In the genomic region with DNA sequence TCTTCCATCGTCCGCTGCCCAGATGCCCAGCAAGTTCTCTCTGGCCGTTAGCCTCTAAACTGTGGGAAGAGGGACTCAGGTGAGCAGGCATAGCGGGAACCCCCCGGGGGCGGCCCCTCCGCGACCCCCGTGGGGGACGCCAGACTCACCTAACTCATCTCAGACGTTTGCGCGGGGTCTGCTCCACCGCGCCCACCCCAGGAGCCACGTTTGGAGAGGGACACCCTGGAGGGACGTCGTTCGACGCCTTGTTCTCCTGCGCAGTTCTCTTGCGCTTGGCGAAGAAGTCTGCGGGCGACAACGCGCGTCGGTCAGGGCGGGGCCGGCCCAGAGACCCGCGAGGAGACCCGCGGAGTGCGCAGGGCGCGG, we compare ENCODE assay signal across 9 mouse cellular contexts. TPM values are rescaled to one million over a fixed set of nuclear protein-coding genes. Genes with fewer than 3 reads are reported as not detected.
DNase-seq lines count a peak whose midpoint lies in the region; ATAC-seq and TF ChIP-seq lines count a peak whose summit lies in the region.
"Had no signal": no experiment of that assay in that cellular context is flagged by ENCODE, and none has a peak within 500 bp of the region (broad histone marks: within the 10 kb centered on the region; RNA-seq: fewer than 3 reads in every experiment).

No protein-coding gene starts in this region.

- whole genome bisulfite sequencing in heart, embryonic 14.5 days: 10% methylated on average over 38 of the region's 38 CpGs
- 16% methylated on average over 38 of the region's 38 CpGs for WGBS in liver, embryonic 13.5 days (ENCODE audit: insufficient replicate concordance)

- peaks cover 18% of the 10 kb centered on the region for H3K27me3 ChIP-seq in ES-Bruce4 (ENCODE audit: control insufficient read depth, insufficient read depth, low read length, poor library complexity, severe bottlenecking)
- no peaks in the 10 kb centered on the region for H3K27me3 ChIP-seq in heart, embryonic 14.5 days (ENCODE audit: control insufficient read depth, insufficient read depth, low read length)
- H3K27me3 ChIP-seq in liver, embryonic 13.5 days: peaks cover 76% of the 10 kb centered on the region

- H3K4me1 ChIP-seq in ES-Bruce4 (ENCODE audit: control insufficient read depth, insufficient read depth, low read length): peaks cover 2% of the 10 kb centered on the region
- peaks cover 4 to 12% of the 10 kb centered on the region in 2 experiments; a peak in 3 of 4 replicates for H3K4me1 ChIP-seq in heart, embryonic 14.5 days (ENCODE audit: control insufficient read depth in 2 of 2, insufficient read depth in 2 of 2, low read length in 2 of 2)
- H3K4me1 ChIP-seq in liver, embryonic 13.5 days (replicated peaks): peaks cover 25% of the 10 kb centered on the region

- TF ChIP-seq POLR2A in ES-Bruce4 (IDR thresholded peaks at IDR 0.05; ENCODE audit: insufficient read depth, low read length): no peak

- H3K36me3 ChIP-seq in ES-Bruce4 (ENCODE audit: control insufficient read depth, insufficient read depth, low read length, poor library complexity, severe bottlenecking): no peaks in the 10 kb centered on the region
- no peaks in the 10 kb centered on the region for H3K36me3 ChIP-seq in heart, embryonic 14.5 days (ENCODE audit: control insufficient read depth, insufficient read depth, low read length)
- peaks cover 5% of the 10 kb centered on the region; the same call in 1 of the 2 replicates for H3K36me3 ChIP-seq in liver, embryonic 13.5 days

- no peaks in the 10 kb centered on the region for H3K9me3 ChIP-seq in ES-Bruce4 (replicated peaks; ENCODE audit: control insufficient read depth, insufficient read depth, low read length, poor library complexity, severe bottlenecking)
- peaks cover 4% of the 10 kb centered on the region; the same call in 1 of the 2 replicates for H3K9me3 ChIP-seq in heart, embryonic 14.5 days (ENCODE audit: control insufficient read depth, low read length)
- peaks cover 33% of the 10 kb centered on the region for H3K9me3 ChIP-seq in liver, embryonic 13.5 days (replicated peaks)

- H3K27ac ChIP-seq in ES-Bruce4 (ENCODE audit: insufficient read depth, low read length): no peak overlapping the region
- peak overlapping the region; percentile 3 to 72; a peak in 2 of 4 replicates for H3K27ac ChIP-seq in heart, embryonic 14.5 days (replicated peaks in 1 of 2; ENCODE audit: control insufficient read depth in 1 of 2, insufficient read depth in 1 of 2, low read depth in 2 of 2, low read length in 2 of 2)
- H3K27ac ChIP-seq in liver, embryonic 13.5 days: no peak overlapping the region

- no peak for TF ChIP-seq EP300 in ES-Bruce4 (IDR thresholded peaks at IDR 0.05; ENCODE audit: insufficient read depth, low read depth, low read length)

- H3K4me3 ChIP-seq in ES-Bruce4 (ENCODE audit: low read depth, low read length): peak overlapping the region; percentile 48
- H3K4me3 ChIP-seq in heart, embryonic 14.5 days (ENCODE audit: control insufficient read depth in 1 of 2, insufficient read depth in 1 of 2, low read depth in 1 of 2, low read length in 2 of 2): peak overlapping the region; percentile 65 to 68
- peak overlapping the region; percentile 54 for H3K4me3 ChIP-seq in liver, embryonic 13.5 days (replicated peaks)

- no peak for TF ChIP-seq CTCF in ES-Bruce4 (IDR thresholded peaks at IDR 0.05; ENCODE audit: low read depth, low read length)

- DNase-seq in heart, adult 18-20 months: peak; percentile 17 to 32
- DNase-seq in heart, adult 9 months (ENCODE audit: low spot score in 2 of 2): no peak
- no peak for DNase-seq in liver, embryonic 13.5 days
- DNase-seq in ovary, postnatal 36 days (ENCODE audit: low spot score): no peak
- no peak for DNase-seq in gastrocnemius, postnatal 10 days
- no peak for DNase-seq in c-Kit-positive CD71-positive TER-119-positive erythroid progenitor cells, embryonic 14.5 days (ENCODE audit: low spot score)

- H3K9ac ChIP-seq in ES-Bruce4 (ENCODE audit: low read depth, poor library complexity, severe bottlenecking): peak overlapping the region; percentile 31; the same call in 1 of the 2 replicates
- H3K9ac ChIP-seq in heart, embryonic 14.5 days (ENCODE audit: low read length): peak overlapping the region; percentile 79
- H3K9ac ChIP-seq in liver, embryonic 13.5 days: peak overlapping the region; percentile 58

- no peak for ATAC-seq in heart, embryonic 14.5 days (ENCODE audit: insufficient number of reproducible peaks, insufficient read depth, low FRiP score, low read depth)
- ATAC-seq in liver, embryonic 13.5 days (ENCODE audit: low read depth): no peak

- H3K4me2 ChIP-seq in heart, embryonic 14.5 days (ENCODE audit: low read length): peak overlapping the region; percentile 77
- H3K4me2 ChIP-seq in liver, embryonic 13.5 days: peak overlapping the region; percentile 64

RNA-seq across cellular contexts. Expression of gene Cdkn1c, which starts 1.9 kb away (rescaled TPM):
- 10 to 100 TPM; 22.9 to 30.2 TPM for total RNA-seq in heart, adult 18-20 months (2021)
- polyA plus RNA-seq in ES-Bruce4 (2011; ENCODE audit: insufficient read depth, insufficient read length, low read depth, missing spikeins): 23.4 and 24.2 TPM in 2 replicates
- polyA plus RNA-seq in heart, embryonic 14.5 days (2014; fragmentation: Nextera tagmentation; extraction: Ambion mirVana): 614 and 794 TPM in 2 replicates
- 178 and 199 TPM in 2 replicates for polyA plus RNA-seq in liver, embryonic 13.5 days (2015; fragmentation: Nextera tagmentation; extraction: Ambion mirVana)
- 100 to 1,000 TPM; 954 to 996 TPM for total RNA-seq in gastrocnemius, postnatal 10 days (2021)

RNA-seq across cellular contexts. Expression of gene Slc22a18, which starts 14.6 kb away (rescaled TPM):
- total RNA-seq in heart, adult 18-20 months (2021): under 1 TPM; 0.50 to 0.87 TPM
- polyA plus RNA-seq in ES-Bruce4 (2011; ENCODE audit: insufficient read depth, insufficient read length, low read depth, missing spikeins): 4.5 and 5.0 TPM in 2 replicates
- polyA plus RNA-seq in heart, embryonic 14.5 days (2014; fragmentation: Nextera tagmentation; extraction: Ambion mirVana): 0.54 and 1.1 TPM in 2 replicates
- 6.2 and 6.7 TPM in 2 replicates for polyA plus RNA-seq in liver, embryonic 13.5 days (2015; fragmentation: Nextera tagmentation; extraction: Ambion mirVana)
- under 1 TPM; 0.35 to 0.54 TPM for total RNA-seq in gastrocnemius, postnatal 10 days (2021)
- polyA plus RNA-seq: C2C12 had no signal

RNA-seq across cellular contexts. Expression of gene Phlda2, which starts 44.0 kb away (rescaled TPM):
- not detected for total RNA-seq in heart, adult 18-20 months (2021)
- 43.1 and 44.9 TPM in 2 replicates for polyA plus RNA-seq in ES-Bruce4 (2011; ENCODE audit: insufficient read depth, insufficient read length, low read depth, missing spikeins)
- 0.46 and 0.63 TPM in 2 replicates for polyA plus RNA-seq in heart, embryonic 14.5 days (2014; fragmentation: Nextera tagmentation; extraction: Ambion mirVana)
- polyA plus RNA-seq in liver, embryonic 13.5 days (2015; fragmentation: Nextera tagmentation; extraction: Ambion mirVana): 23.6 and 25.4 TPM in 2 replicates
- not detected for total RNA-seq in gastrocnemius, postnatal 10 days (2021)

Comparison
In these comparisons a context has a peak if more than half of its experiments do, and no peak if none do; other contexts are left out.
1. DNase-seq: peak in heart, adult 18-20 months (2 of 2); none in heart, adult 9 months (0 of 2), liver, embryonic 13.5 days (single experiment), ovary, postnatal 36 days (single experiment), gastrocnemius, postnatal 10 days (single experiment) and c-Kit-positive CD71-positive TER-119-positive erythroid progenitor cells, embryonic 14.5 days (single experiment).
2. H3K27ac ChIP-seq: peak in heart, embryonic 14.5 days (2 of 2); none in ES-Bruce4 (single experiment) and liver, embryonic 13.5 days (single experiment).
3. RNA of gene Phlda2, which starts 44.0 kb away (polyA plus RNA-seq): 43.1 to 44.9 TPM in ES-Bruce4 and 23.6 to 25.4 TPM in liver, embryonic 13.5 days; 0.46 to 0.63 TPM in heart, embryonic 14.5 days; every median in the first group is over 10 times any median in the second.
4. Peak in every context shown above with its lines, with median percentiles within 50 percentile points of each other: H3K4me3 ChIP-seq and H3K9ac ChIP-seq.